11 mouse cellular contexts compared by ENCODE assay signal in genomic region chr1:119048988-119049387, GRCm38 (mm10). TPM values are rescaled to one million over a fixed set of nuclear protein-coding genes. Genes with fewer than 3 reads are reported as not detected.
DNase-seq lines count a peak whose midpoint lies in the region; ATAC-seq and TF ChIP-seq lines count a peak whose summit lies in the region.
"Had no signal": no experiment of that assay in that cellular context is flagged by ENCODE, and none has a peak within 500 bp of the region (broad histone marks: within the 10 kb centered on the region; RNA-seq: fewer than 3 reads in every experiment).

No protein-coding gene starts in this region.

- no peak for TF ChIP-seq CTCF in kidney, postnatal 0 days (IDR thresholded peaks at IDR 0.05; ENCODE audit: low read depth)
- TF ChIP-seq CTCF in brain, embryonic 14.5 days (IDR thresholded peaks at IDR 0.05; ENCODE audit: borderline replicate concordance, extremely low read depth, insufficient read depth, insufficient read length) = no peak

- H3K4me2 ChIP-seq in kidney, postnatal 0 days (ENCODE audit: low read length) = peak overlapping the region; percentile 37; the same call in 1 of the 2 replicates
- H3K4me2 ChIP-seq in forebrain, embryonic 13.5 days = peak overlapping the region; percentile 91
- peak overlapping the region; percentile 48 for H3K4me2 ChIP-seq in limb, embryonic 15.5 days

- DNase-seq in kidney, postnatal 0 days (ENCODE audit: low spot score) = no peak
- DNase-seq in kidney, postnatal 14 days = no peak
- peak; percentile 69 for DNase-seq in brain, embryonic 14.5 days (ENCODE audit: low read depth)
- DNase-seq in adrenal gland, adult 18-20 months (ENCODE audit: low spot score in 2 of 2) = no peak
- DNase-seq in layer of hippocampus, postnatal 14 days (ENCODE audit: low spot score in 2 of 2) = no peak
- DNase-seq in cerebellum, adult 9-11 months = no peak
- DNase-seq: heart, postnatal 10 days; right cerebral cortex, postnatal 14 days had no signal

- H3K4me1 ChIP-seq in kidney, postnatal 0 days (replicated peaks; ENCODE audit: insufficient read depth, low read length) = peaks cover 8% of the 10 kb centered on the region; the same call in 1 of the 2 replicates
- peaks cover 76% of the 10 kb centered on the region for H3K4me1 ChIP-seq in forebrain, embryonic 13.5 days
- H3K4me1 ChIP-seq in limb, embryonic 15.5 days = peaks cover 51% of the 10 kb centered on the region

- WGBS in kidney, postnatal 0 days = 28% methylated on average over 11 of the region's 11 CpGs
- WGBS in forebrain, embryonic 13.5 days = under 1% methylated on average over 11 of the region's 11 CpGs
- 19% methylated on average over 11 of the region's 11 CpGs for WGBS in limb, embryonic 15.5 days

- H3K36me3 ChIP-seq in kidney, postnatal 0 days (ENCODE audit: insufficient read depth, low read length) = no peaks in the 10 kb centered on the region
- H3K36me3 ChIP-seq in forebrain, embryonic 13.5 days (ENCODE audit: poor library complexity, severe bottlenecking) = no peaks in the 10 kb centered on the region
- H3K36me3 ChIP-seq in limb, embryonic 15.5 days = 0 out of 2 replicates have a peak, but pooled peaks cover 3% of the 10 kb centered on the region

- no peak overlapping the region for H3K9ac ChIP-seq in kidney, postnatal 0 days (ENCODE audit: low read depth, low read length)
- H3K9ac ChIP-seq in forebrain, embryonic 13.5 days = peak overlapping the region; percentile 84
- no peak overlapping the region for H3K9ac ChIP-seq in limb, embryonic 15.5 days

- no peak overlapping the region for H3K4me3 ChIP-seq in kidney, postnatal 0 days (replicated peaks; ENCODE audit: low read depth, low read length)
- H3K4me3 ChIP-seq in forebrain, embryonic 13.5 days = peak overlapping the region; percentile 32
- peak overlapping the region; percentile 50 for H3K4me3 ChIP-seq in limb, embryonic 15.5 days
- H3K4me3 ChIP-seq: megakaryocyte, embryonic 14.5 days had no signal

- no peak for ATAC-seq in kidney, postnatal 0 days (replicated peaks; ENCODE audit: low FRiP score, low read depth)
- ATAC-seq in forebrain, embryonic 13.5 days = no peak
- ATAC-seq in limb, embryonic 15.5 days (ENCODE audit: insufficient number of reproducible peaks, low FRiP score, low TSS enrichment, low read depth) = no peak

- peaks cover 4% of the 10 kb centered on the region; the same call in 1 of the 2 replicates for H3K27me3 ChIP-seq in kidney, postnatal 0 days (ENCODE audit: insufficient read depth, low read length)
- H3K27me3 ChIP-seq in forebrain, embryonic 13.5 days = 0 out of 2 replicates have a peak, but pooled peaks cover 7% of the 10 kb centered on the region
- no peaks in the 10 kb centered on the region for H3K27me3 ChIP-seq in limb, embryonic 15.5 days

- no peak overlapping the region for H3K27ac ChIP-seq in kidney, postnatal 0 days
- peak overlapping the region; percentile 95 for H3K27ac ChIP-seq in forebrain, embryonic 13.5 days
- H3K27ac ChIP-seq in limb, embryonic 15.5 days = peak overlapping the region; percentile 76; the same call in 1 of the 2 replicates

- no peaks in the 10 kb centered on the region for H3K9me3 ChIP-seq in kidney, postnatal 0 days (replicated peaks; ENCODE audit: low read length)
- no peaks in the 10 kb centered on the region for H3K9me3 ChIP-seq in forebrain, embryonic 13.5 days (replicated peaks)
- no peaks in the 10 kb centered on the region for H3K9me3 ChIP-seq in limb, embryonic 15.5 days
- H3K9me3 ChIP-seq: megakaryocyte, embryonic 14.5 days had no signal

- no peak for TF ChIP-seq POLR2A in brain, embryonic 14.5 days (IDR thresholded peaks at IDR 0.05; ENCODE audit: borderline replicate concordance, extremely low read depth, insufficient read depth, insufficient read length, poor library complexity, severe bottlenecking)

RNA-seq across cellular contexts. Expression of gene Gli2, which starts 4.4 kb away (rescaled TPM):
- polyA plus RNA-seq in kidney, postnatal 0 days (2015; fragmentation: Nextera tagmentation; extraction: Ambion mirVana) = 2.6 and 4.2 TPM in 2 replicates
- polyA plus RNA-seq in brain, embryonic 14.5 days (2012; rRNA removed) = 6.4 and 8.3 TPM in 2 replicates
- polyA plus RNA-seq in forebrain, embryonic 13.5 days (2015; fragmentation: Nextera tagmentation; extraction: Ambion mirVana) = 5.6 and 6.5 TPM in 2 replicates
- polyA plus RNA-seq in limb, embryonic 15.5 days (2015; fragmentation: Nextera tagmentation; extraction: Ambion mirVana) = 14.5 and 15.7 TPM in 2 replicates
- total RNA-seq in adrenal gland, adult 18-20 months (2021) = 1 to 10 TPM in 1 of 2 experiments, under 1 TPM in 1; 0.53 to 1.1 TPM
- 1 to 10 TPM; 4.2 to 4.5 TPM for total RNA-seq in layer of hippocampus, postnatal 14 days (2021)

Comparison
In these comparisons a context has a peak if more than half of its experiments do, and no peak if none do; other contexts are left out.
1. H3K4me2 ChIP-seq: peak in every context shown above with its lines; median percentile 91 in forebrain, embryonic 13.5 days; 48 in limb, embryonic 15.5 days; 37 in kidney, postnatal 0 days.